Mouse (Mus musculus): ENCODE measurements at regions not wholly inside any gene's neighbourhood (a gene's known extent, or its start where the extent isn't known, plus 50 kb on each side); places are given as distances from the start of the nearest gene placed in this dataset.

GRCm38 (mm10) chr13:43865036-43865435 is 80.5 kb downstream of the Cd83 start:
- TF ChIP-seq CTCF (IDR thresholded peaks at IDR 0.05; ENCODE audit: low read depth) = no peak
- TF ChIP-seq EP300 (IDR thresholded peaks at IDR 0.05; ENCODE audit: low read depth) = no peak

Measured in heart, postnatal 0 days (tissue).